Mouse (Mus musculus): ENCODE results near the gene Cog4. TPM values are rescaled to one million over a fixed set of nuclear protein-coding genes. Genes with fewer than 3 reads are reported as not detected.
"Not testable (repeated sequence)": the region's sequence is repeated elsewhere in the genome, so short reads cannot be mapped to it uniquely, and the experiment has no call there.

The Cog4 gene
- total RNA-seq, 2 experiments from 2014 or later = 63.5 to 67.0 TPM

GRCm38 (mm10) chr8:110918460-110918859, 72.1 kb downstream of the Cog4 start:
- DNase-seq = no peak
- intact Hi-C loops (cut with DNase I) = no loop called here

GRCm38 (mm10) chr8:110919341-110920031, 73.1 kb downstream of the Cog4 start, which contains the start of gene St3gal2:
Gene St3gal2, plus strand, starts transcription at chr8:110919922.
- DNase-seq = peak; percentile 82 to 88
- intact Hi-C loops (cut with DNase I) = loop anchor here (5.0 kb wide), 1 partner anchor 48 kb away; no protein-coding TSS in a partner anchor

DNA sequence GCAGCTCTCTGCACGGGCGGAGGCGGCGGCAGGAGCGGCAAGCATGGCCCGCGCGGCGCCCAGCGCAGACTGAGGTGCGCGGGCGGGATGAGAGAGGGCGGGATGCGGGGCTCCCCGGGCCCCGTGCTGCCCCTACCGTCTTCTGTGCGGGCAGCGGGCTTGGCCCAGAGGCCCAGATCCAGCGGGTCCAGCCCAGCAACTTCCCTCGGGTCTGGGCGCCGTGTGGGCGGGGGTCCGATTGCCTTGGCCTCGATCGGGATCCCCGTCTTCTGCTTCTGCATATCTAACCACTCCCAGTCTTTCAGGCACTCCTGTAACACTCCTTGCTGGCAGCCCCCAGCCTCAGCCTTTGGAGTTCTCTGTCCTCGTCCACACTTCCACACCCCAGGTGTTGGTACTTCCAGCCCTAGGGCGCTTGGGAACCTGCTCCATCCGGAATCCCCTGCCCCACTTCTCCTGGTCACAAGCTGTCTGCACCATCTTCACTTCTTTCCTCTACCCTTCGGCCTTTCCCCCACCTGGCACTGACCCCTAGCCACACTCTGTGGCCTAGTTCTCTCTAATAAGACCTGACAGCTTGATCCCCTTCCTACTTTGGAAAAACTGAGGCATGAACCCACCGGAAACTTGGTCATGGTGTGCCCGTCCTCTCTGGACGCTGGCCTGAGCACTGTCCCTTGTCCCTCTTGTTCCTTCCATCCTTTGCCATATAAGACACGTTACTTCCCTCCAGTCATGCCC, 73.8 kb downstream of the Cog4 start:
- intact Hi-C loops (cut with DNase I) = loop anchor here (5.0 kb wide), 1 partner anchor 47 kb away; no protein-coding TSS in a partner anchor
- DNase-seq = no peak

- intact Hi-C loops (cut with DNase I) = loop anchor here (5.0 kb wide), 1 partner anchor 46 kb away; no protein-coding TSS in a partner anchor
- DNase-seq = no peak
Measured at GRCm38 (mm10) chr8:110920773-110921277, 74.4 kb downstream of the Cog4 start.

DNA sequence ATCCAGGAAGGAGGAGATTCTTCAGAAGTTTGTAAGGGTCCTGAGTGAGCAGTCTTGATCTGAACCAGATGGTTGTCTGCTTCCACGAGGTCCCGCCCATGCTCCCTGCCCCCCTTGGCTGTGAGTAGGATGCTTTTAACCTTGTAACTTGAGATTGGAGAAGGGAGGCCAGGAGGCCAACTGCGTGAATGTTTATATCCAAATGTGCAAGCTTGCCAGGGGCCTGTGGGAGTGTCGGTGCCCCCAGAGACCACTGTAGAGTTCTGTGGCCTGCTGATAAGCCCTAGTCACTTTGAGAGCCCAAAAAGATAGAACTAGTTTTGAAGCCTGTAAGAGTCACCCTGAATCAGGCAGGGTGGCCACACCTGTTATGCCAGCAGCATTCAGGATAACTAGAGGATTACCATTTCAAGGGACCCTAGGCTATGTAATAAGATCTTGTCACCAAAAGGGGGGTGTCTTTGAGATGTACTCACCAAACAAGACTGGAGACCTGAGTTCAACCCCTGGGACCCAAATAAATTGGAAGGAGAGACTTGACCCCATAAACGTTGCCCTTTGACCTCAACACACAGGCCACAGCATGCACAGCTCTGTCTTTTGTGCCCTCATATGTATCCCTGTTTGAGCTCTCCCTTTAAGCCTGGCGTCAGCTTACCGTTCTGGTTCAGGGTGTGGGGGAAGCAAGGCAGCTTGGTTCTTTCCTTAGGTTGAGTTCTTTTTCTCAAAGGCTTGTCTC, 75.3 kb downstream of the Cog4 start:
- intact Hi-C loops (cut with DNase I) = loop anchor here (5.0 kb wide), 1 partner anchor 46 kb away; no protein-coding TSS in a partner anchor
- peak; percentile 40 to 41 for DNase-seq

DNA sequence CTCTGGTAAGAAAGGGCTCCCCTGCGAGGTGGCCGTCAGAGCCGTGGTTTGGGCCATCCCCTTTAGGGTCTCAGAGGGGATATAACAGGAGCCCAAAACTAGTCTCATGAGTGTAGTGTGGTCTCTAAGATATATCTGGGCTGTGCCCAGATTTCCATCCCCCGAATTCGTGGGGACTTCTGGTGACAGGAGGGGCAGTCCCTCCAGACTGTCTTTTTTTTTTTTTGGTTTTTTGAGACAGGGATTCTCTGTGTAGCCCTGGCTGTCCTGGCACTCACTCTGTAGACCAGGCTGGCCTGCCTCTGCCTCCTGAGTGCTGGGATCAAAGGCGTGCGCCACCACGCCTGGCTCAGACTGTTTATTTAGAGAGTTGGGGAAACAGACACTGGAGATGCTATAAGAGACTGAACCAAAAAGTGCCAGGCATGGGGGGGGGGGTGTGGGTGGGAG, 79.3 kb downstream of the Cog4 start:
- no peak for DNase-seq
- intact Hi-C loops (cut with DNase I) = no loop called here

GRCm38 (mm10) chr8:110926690-110927089, 80.3 kb downstream of the Cog4 start:
- intact Hi-C loops (cut with DNase I) = no loop called here
- DNase-seq = no peak

DNA sequence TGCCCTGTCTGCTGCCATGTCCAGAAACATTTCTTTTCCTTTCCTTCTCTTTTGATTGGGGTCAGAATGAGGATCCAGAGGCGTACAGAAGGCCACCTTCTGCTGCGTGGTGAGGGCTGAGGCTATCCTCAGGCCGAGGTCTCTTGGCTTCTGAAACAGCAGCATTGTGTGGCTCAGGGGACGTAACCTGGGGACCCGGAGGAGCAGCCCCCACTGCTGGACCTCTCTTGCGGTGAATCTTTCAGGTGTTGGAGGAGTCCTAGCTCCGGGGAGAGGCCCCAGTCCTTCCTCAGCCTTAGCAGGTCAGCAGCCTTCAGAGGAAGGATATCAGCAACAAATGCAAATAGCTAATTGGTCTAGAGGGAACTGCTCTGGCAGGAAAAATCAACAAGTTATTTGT, 82.0 kb downstream of the Cog4 start:
- DNase-seq = no peak
- intact Hi-C loops (cut with DNase I) = no loop called here

DNA sequence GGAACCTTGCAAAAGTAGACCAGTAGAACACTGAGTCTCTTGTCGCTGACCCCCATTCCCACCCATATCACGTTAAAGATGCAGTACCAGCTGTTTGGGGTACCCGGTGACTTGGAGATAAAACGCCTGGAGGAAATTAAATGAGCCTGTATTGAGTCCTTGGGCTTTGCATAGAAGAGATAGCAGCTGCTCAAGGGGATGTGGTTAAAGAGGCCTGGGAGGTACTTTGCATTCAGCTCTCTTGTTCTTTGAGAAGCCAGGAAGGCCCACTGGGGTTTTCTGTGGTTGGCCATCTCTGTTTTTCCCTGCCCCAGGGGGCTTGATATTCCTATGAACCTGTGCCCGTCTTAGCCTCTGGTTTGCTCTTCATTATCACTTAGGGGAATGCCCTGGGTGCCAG, 82.7 kb downstream of the Cog4 start:
- no peak for DNase-seq
- intact Hi-C loops (cut with DNase I) = no loop called here

- DNase-seq; intact Hi-C loops (cut with DNase I): not testable (repeated sequence)
Measured at GRCm38 (mm10) chr8:110929672-110930071, 83.3 kb downstream of the Cog4 start.

DNA sequence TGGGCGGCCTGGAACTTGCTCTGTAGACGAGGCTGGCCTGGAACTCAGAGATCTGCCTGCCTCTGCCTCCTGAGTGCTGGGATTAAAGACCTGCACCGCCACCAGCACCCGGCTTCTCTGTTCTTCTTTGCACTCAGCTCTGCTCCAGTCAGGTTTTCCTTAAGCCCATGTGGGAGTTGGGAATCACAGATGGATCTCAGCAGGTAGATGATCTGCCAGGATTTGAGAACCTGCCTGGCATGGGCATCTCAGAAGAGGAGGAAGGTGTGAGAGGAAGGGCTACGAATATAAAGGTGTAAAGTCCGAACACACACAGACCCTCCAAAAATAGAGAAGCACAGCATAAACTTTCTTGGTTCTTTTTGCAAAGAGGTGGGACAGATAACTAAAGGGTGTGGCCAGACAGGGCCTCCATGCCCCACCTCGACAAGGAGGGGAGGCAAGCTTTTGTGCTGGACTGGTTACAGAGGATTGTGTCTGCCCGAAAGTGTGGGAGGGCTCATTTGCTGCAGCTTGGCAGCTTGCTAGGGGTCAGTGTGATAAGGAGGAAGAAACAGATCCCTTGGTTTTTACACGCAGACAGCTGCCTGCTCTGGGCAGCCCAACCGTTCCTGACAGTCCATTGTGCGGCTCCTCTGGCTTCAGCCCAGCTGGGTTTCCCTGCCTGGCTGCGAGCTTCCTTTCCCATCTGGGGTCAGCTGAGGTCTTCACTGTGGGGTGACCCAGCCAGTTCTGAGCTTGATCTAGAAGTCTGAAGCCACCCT, 85.0 kb downstream of the Cog4 start:
- peak; percentile 85 to 91 for DNase-seq
- intact Hi-C loops (cut with DNase I) = no loop called here

Other genes with a start within 250 kb of the Cog4 start
- 10 to 100 TPM; 15.5 to 16.2 TPM for gene Vac14, start 228.0 kb upstream of the Cog4 start, total RNA-seq (2021)
- gene Mtss1l, start 125.1 kb upstream of the Cog4 start, total RNA-seq (2021) = 10 to 100 TPM; 31.4 to 32.9 TPM
- gene Il34, start 40.7 kb upstream of the Cog4 start, total RNA-seq (2021) = 10 to 100 TPM in 1 of 2 experiments, 1 to 10 TPM in 1; 10.0 to 10.1 TPM
- gene Sf3b3, start 187 bp downstream of the Cog4 start, total RNA-seq (2021) = 10 to 100 TPM; 42.6 to 49.2 TPM
- 1 to 10 TPM; 6.2 to 6.3 TPM for gene Fuk, start 55.9 kb downstream of the Cog4 start, total RNA-seq (2021)
- gene St3gal2, start 73.3 kb downstream of the Cog4 start, total RNA-seq (2021) = 10 to 100 TPM; 32.6 to 33.0 TPM
- gene Ddx19a, start 151.2 kb downstream of the Cog4 start, total RNA-seq (2021) = 10 to 100 TPM; 33.5 to 34.6 TPM
- gene Ddx19b, start 185.2 kb downstream of the Cog4 start, total RNA-seq (2021) = 10 to 100 TPM; 10.6 to 11.7 TPM
- 10 to 100 TPM; 31.8 to 32.9 TPM for gene Aars, start 186.5 kb downstream of the Cog4 start, total RNA-seq (2021)
- not detected for gene Exosc6, start 209.7 kb downstream of the Cog4 start, total RNA-seq (2021)
- gene Clec18a, start 245.8 kb downstream of the Cog4 start, total RNA-seq (2021) = under 1 TPM; 0.41 to 0.76 TPM
- 10 to 100 TPM; 86.2 to 88.0 TPM for gene Pdpr, start 248.0 kb downstream of the Cog4 start, total RNA-seq (2021)

Measured in heart, postnatal 14 days (tissue).